Mouse (Mus musculus) 416B (cell line): ENCODE results near the gene Schip1.

Source experiments
- DNase-seq: peaks from one replicate; pipeline ENCODE4 v3.0.0; 2011; ENCODE audit warnings: low read depth

The Schip1 gene

GRCm38 (mm10) chr3:68587567-68588245, 523.1 kb downstream of the Schip1 start:
- DNase-seq, result no peak

DNA sequence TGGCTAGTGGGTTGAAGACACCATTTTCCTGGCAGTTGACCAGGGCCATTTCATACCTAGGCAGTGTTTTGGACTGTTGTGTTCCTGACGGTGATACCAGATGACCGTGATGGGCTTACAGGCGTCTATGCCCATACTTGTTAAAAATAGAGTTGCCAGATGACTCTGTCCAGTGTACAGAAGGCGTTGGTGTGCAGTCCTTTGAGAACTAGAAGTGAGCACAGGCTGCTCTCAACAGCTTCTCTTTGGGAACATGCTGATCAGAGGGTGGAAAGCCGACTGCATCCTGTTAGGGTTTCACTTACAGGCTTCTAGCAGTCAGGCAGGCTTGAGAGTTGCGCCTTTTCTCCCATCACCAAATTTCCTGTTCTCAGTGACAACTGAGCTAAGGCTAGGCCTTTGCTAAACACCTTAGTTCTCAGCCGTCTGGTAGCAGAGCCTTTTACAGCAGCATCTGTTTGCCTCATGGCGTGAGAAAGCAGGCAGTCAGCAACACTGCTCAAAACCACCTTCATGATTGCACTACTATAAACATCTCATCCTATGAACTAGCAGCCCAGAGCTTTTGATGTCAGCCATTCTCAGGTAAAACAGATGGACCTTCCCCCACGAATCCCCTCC, 524.7 kb downstream of the Schip1 start:
- no peak for DNase-seq

GRCm38 (mm10) chr3:68590436-68590835, 525.8 kb downstream of the Schip1 start:
- DNase-seq, result no peak

DNA sequence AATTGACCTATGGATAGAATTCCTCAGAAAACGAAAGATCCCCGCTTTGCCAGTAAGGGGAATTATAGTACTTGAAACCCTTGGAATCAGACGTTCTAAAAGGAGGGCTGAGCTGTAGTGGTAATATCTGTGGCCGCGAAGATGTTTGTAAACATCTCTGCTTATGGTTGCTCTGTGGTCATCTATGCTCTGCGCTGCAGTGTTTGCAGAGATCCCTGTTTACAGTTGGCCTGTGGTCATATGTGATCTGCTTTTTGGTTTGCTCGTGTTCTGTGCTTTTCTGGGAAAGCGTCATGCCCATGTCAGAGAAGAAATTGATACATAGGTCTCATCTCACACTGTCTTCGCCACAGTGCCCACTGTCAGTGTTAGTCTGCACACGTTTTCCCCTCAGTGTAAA, 528.0 kb downstream of the Schip1 start:
- no peak for DNase-seq

GRCm38 (mm10) chr3:68593073-68593867, 528.7 kb downstream of the Schip1 start:
- DNase-seq, result no peak

GRCm38 (mm10) chr3:68595316-68595925, 530.8 kb downstream of the Schip1 start:
- no peak for DNase-seq

DNA sequence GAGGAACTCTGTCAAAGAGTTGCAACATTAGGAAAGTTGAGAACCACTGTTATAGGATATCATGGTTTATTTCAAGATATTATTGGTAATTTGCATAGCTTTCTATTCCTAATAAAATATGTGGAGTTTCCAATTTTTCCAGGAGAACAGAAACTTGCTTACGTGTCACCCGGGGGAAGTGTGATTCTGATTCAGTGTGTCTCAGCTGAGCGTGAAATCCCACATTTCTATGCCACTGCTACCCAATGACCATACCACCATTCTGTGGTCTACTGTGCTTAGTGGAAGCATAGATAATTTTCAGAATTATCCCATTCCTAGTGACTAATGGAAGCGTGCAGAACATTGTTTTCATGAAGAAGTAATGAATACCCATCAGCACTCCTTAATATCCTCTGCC, 532.3 kb downstream of the Schip1 start:
- DNase-seq, result no peak

DNA sequence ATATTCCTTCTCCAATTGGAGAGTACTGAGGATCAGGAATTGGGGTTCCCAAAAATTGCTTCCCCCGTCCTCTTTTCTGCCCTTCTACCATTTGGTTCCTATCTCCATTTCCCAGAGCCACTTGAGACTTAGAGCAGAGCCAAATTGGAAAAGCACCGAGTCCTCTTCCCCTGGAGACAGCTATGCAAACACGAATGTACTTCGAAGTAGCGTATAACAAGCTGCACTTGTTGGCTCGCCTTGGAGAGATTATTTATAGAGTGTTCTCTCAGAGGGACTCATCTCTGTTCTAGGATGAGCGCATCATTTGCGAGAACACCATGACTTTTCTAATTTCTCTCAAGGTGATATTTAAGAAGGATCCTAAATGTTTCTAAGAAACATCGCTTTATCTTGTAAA, 538.3 kb downstream of the Schip1 start:
- DNase-seq, result no peak

DNA sequence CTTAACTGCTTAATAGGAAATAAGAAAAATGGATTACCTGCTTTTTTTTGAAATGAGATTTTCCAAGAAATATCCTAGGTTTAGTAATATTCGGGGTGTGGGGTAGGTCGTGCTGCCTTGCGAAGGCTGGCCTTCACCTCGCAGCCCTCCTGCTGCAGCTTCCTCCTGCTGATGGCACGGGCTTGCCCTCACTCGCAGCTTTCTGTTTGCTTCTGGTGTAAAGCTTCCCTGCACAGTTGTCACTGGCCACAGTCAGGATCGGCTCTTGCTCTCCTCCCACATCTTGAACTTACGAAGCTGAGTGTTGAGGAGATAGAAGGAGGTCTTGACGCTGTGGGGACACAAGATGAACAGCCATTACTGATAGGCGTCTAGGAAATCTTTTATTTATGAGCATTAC, 539.9 kb downstream of the Schip1 start:
- no peak for DNase-seq

DNA sequence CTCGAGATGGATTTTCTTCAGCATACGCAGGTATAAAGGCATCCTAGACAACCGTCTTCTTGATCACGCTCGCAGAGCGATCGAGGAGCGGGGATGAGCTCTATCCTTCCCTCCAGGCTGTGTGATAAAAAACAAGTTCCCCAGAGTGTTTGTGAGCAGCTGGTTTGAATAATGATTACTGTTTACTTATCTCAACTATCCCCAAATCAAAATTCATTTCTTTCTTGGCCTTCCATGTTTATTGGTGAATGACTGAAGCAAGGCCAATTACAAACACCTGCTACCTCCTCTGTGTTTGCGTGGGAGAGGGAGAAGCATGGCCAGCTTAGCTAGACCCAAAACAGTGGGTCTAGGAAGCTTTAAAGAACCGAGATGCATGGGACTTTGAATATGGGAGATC, 540.4 kb downstream of the Schip1 start:
- no peak for DNase-seq

DNA sequence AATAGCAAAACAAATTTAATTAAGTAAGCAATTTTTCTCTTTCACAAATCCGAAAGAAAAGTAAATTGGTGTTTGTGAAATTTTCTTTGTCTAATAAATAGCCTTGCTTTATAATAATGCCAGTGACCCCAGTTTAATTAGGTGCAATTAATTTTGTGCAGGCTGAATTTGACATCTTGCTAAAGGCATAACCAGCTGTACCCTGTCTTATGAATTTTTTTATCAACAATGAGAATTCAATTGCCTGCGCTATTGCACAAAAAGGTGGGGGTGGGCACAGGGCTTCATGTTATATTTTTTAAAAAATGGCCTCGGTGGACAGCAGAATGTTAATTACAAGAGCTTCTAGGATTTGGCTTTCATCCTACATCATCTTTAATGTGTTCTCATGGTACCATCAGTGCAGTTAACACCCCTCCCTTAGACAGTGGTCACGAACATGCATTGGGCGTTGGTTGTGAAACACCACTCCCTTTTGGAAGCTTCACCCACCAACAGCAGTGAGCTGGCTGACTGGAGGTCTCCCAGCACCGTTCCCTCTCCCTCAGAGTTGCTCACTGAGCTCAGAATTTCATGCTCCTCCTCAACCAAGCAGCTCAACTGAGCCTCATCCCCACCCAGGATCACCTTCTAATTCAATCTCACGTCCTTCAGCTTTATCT, 541.5 kb downstream of the Schip1 start:
- DNase-seq, result no peak

DNA sequence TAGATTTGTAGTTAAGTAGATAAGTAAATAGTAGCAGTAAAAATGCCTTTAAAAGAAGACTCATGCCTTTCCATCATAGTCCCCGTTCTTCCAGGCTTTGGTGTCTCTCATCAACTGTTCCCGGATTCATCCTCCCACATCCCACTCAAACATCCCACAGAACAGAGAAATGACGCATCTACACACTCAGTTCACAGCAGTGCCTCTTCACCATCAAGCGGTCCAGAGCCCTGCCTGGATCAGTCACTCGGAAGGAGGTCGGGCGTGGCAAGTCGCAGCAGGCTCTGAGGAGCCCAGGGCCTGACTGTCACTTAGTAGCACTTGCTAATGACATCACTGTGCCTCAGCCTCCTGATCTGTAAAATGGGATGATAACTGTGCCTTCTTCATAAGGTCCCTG, 542.1 kb downstream of the Schip1 start:
- DNase-seq, result no peak

GRCm38 (mm10) chr3:68607336-68607735, 542.7 kb downstream of the Schip1 start:
- no peak for DNase-seq

GRCm38 (mm10) chr3:68608848-68609497, 544.4 kb downstream of the Schip1 start:
- DNase-seq, result peak; percentile 71

DNA sequence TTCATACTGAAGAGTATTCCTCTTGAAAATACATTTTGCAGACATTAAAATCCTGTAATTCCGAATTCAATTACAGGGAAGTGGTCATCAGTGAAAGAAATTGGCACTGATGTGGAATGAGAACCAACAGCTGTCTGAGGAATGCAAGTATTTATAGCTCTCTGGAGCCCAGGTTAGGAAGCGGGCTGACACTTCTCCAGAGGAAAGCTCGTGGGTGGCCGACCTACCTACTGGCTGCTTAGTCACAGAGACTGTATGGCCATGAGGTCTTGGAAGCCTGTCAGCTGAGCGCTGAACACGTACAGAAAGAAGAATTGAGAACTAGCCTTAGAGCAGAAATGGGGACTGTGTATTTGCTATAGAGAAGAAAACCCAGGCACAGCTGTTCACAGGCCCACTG, 545.4 kb downstream of the Schip1 start:
- no peak for DNase-seq

DNA sequence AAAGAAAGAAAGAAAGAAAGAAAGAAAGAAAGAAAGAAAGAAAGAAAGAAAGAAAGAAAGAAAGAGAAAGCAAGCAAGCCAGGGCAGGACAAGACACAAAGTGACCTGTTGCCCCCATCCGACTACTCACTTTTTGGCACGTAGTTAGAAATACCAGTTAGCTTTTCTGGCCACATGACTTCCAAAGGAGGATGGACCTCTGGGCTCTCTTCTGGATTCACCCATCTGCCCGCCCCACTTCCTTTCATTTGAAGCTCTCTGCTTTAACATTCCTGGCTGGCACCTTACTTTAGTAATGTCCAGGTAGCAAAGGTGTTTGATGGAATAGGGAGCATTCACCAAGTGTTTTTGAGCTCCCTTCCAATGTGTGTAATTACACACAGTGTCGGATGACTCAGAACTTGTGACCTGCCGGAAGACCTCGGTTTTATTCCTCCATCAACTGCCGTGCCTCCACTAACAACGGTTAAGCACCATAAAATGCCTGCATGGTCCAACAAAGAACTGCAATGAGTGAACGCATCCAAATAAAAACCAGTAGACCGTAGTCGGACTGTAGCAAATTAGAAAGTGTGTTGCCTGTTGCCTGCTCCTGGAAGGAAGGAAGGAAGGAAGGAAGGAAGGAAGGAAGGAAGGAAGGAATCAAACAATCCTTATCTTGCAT, 546.1 kb downstream of the Schip1 start:
- DNase-seq, result peak; percentile 33

GRCm38 (mm10) chr3:68615042-68615810, 550.6 kb downstream of the Schip1 start:
- peak; percentile 84 for DNase-seq

DNA sequence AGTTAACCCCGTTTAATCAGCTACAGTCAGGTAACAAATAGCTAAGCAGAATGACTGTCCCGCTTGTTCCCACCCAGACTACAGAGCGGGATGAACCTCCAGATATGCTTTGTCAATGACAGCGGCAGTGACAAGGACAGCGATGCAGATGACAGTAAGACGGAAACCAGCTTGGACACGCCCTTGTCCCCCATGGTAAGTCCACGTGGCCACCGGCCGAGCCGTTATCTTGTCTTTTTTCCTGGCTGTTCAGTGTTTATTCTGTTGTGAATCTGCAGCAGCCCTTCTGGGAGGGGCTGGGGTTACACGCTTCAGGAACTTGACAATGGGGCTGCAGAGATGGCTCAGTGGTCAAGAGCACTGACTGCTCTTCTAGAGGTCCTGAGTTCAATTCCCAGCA, 551.8 kb downstream of the Schip1 start:
- no peak for DNase-seq

DNA sequence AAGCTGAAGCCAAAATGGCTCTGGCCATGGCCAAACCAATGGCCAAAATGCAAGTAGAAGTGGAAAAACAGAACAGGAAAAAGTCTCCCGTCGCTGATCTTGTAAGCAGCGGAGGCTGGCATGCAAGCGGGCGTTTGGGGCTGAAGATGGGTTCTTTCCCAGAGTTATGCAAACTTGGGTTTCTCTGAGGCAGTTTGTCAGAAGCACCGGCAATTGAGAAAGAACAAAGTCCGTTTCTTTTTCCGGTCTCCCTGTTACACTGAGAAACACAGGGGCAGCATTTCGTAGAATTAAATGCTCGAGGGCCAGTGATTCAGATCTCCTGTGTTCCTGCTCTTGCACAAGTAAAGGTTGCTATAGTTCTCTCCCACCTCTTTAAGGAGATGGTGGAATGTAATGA, 553.1 kb downstream of the Schip1 start:
- DNase-seq, result no peak

GRCm38 (mm10) chr3:68619097-68619496, 554.5 kb downstream of the Schip1 start:
- DNase-seq, result no peak
